Mouse (Mus musculus) large intestine, adult 2 months (tissue): ENCODE measurements around the gene Gm5797. TPM values are rescaled to one million over a fixed set of nuclear protein-coding genes. Genes with fewer than 3 reads are reported as not detected.
"Not testable (repeated sequence)": the region's sequence is repeated elsewhere in the genome, so short reads cannot be mapped to it uniquely, and the experiment has no call there.

ENCODE experiments used
- DNase-seq: peaks from one replicate; pipeline ENCODE4 v3.0.0-alpha.2; 2012; ENCODE audit warnings: low read depth, low spot score
- WGBS: fragments of 180-500 bp; shearing (Covaris S2); methylation state at CpG from one replicate; pipeline ENCODE4 v1.1.7; 2018; 5-methylcytosine and 5-hydroxymethylcytosine counted together
- polyA plus RNA-seq: library from polyadenylated mRNA; depleted of rRNA; stranded (reverse); fragments of >200 nt; gene quantifications from 2 replicates; pipeline ENCODE4 v1.2.3, GENCODE M21; 2012; rRNA removed

The Gm5797 gene
- not detected in 2 replicates for polyA plus RNA-seq

- not testable (repeated sequence) for DNase-seq
- no CpG with 5 or more reads among the region's 1 CpGs for WGBS
Measured at GRCm38 (mm10) chr14:7332295-7332694, at the start of gene Gm5797. TSS of gene Gm5797 (minus strand) at chr14:7332395.

GRCm38 (mm10) chr14:7365034-7365433 lies 32.8 kb upstream of the Gm5797 start, which contains the start of gene Gm8374:
TSS of gene Gm8374 (minus strand) at chr14:7365134.
- not testable (repeated sequence) for DNase-seq
- WGBS = 81% methylated on average over 3 of the region's 3 CpGs

GRCm38 (mm10) chr14:7315093-7315492 lies 17.1 kb downstream of the Gm5797 start:
- WGBS = 2% methylated on average over 18 of the region's 19 CpGs
- DNase-seq = not testable (repeated sequence)

GRCm38 (mm10) chr14:7314661-7315060 lies 17.5 kb downstream of the Gm5797 start, which contains the start of gene Gm3739:
TSS of gene Gm3739 (minus strand) at chr14:7315049.
- 2% methylated on average over 19 of the region's 35 CpGs for WGBS
- DNase-seq = not testable (repeated sequence)

Other genes starting within 250 kb of the Gm5797 start
- not detected in 2 replicates for gene Gm3696, start 231.8 kb downstream of the Gm5797 start, polyA plus RNA-seq
- not detected in 2 replicates for gene Gm6676, start 207.0 kb downstream of the Gm5797 start, polyA plus RNA-seq
- gene Gm3512, start 157.9 kb downstream of the Gm5797 start, polyA plus RNA-seq = 0.11 TPM in 1 of 2 replicates, not detected in the other
- not detected in 2 replicates for gene Gm16434, start 137.9 kb downstream of the Gm5797 start, polyA plus RNA-seq
- gene Gm3727, start 67.7 kb downstream of the Gm5797 start, polyA plus RNA-seq = not detected in 2 replicates
- gene Gm3739, start 17.3 kb downstream of the Gm5797 start, polyA plus RNA-seq = 0.26 TPM in 1 of 2 replicates, not detected in the other
- gene Gm8374, start 32.7 kb upstream of the Gm5797 start, polyA plus RNA-seq = not detected in 2 replicates
- not detected in 2 replicates for gene Gm3755, start 118.5 kb upstream of the Gm5797 start, polyA plus RNA-seq
- not detected in 2 replicates for gene Gm3752, start 151.4 kb upstream of the Gm5797 start, polyA plus RNA-seq
- gene Gm3558, start 236.2 kb upstream of the Gm5797 start, polyA plus RNA-seq = not detected in 2 replicates